Mouse (Mus musculus): ENCODE measurements around the gene Rapgef6. TPM values are rescaled to one million over a fixed set of nuclear protein-coding genes. Genes with fewer than 3 reads are reported as not detected.

Rapgef6 gene
- polyA plus RNA-seq, 1 experiment from 2014 or later = 29.6 TPM

- DNase-seq (ENCODE audit: low spot score) = no peak
- Histone ChIP-seq H3K4me1 (replicated peaks) (no peaks in the 10 kb centered on the region), H3K4me3 (no peak overlapping the region), H3K36me3 (no peaks in the 10 kb centered on the region), H3K27me3 (ENCODE audit: insufficient read depth, poor library complexity, severe bottlenecking) (no peaks in the 10 kb centered on the region), H3K27ac (no peak overlapping the region), H3K9me3 (no peaks in the 10 kb centered on the region)
- WGBS = 94% methylated on average over 1 of the region's 1 CpGs
Observed at GRCm38 (mm10) chr11:54530916-54531315, 8.3 kb downstream of the Rapgef6 start.

DNA sequence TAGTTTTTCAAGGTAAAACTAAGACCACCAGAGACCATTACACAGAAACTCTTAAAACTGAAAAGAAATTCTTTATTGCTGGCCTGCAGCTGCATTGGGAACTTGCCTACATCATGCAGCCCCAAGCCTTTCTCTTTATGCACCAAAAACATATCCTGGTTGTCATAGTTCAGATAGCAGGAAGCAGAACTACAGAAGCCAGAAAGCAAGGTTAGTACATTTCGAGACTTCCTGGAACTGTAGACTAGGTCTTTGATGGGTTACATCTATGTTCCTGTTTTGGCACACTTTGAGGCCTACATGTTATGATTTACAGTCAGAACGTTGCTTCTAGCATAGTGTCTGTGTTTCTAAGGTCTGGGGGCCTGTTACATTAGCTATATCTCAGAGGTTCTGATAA is 11.2 kb downstream of the Rapgef6 start:
- H3K36me3 ChIP-seq = no peaks in the 10 kb centered on the region
- no peaks in the 10 kb centered on the region for H3K27me3 ChIP-seq (ENCODE audit: insufficient read depth, poor library complexity, severe bottlenecking)
- no peak for DNase-seq (ENCODE audit: low spot score)
- WGBS = 83% methylated on average over 2 of the region's 2 CpGs
- no peak overlapping the region for H3K27ac ChIP-seq
- H3K4me1 ChIP-seq (replicated peaks) = peaks cover 7% of the 10 kb centered on the region
- H3K9me3 ChIP-seq = no peaks in the 10 kb centered on the region
- H3K4me3 ChIP-seq = no peak overlapping the region

DNA sequence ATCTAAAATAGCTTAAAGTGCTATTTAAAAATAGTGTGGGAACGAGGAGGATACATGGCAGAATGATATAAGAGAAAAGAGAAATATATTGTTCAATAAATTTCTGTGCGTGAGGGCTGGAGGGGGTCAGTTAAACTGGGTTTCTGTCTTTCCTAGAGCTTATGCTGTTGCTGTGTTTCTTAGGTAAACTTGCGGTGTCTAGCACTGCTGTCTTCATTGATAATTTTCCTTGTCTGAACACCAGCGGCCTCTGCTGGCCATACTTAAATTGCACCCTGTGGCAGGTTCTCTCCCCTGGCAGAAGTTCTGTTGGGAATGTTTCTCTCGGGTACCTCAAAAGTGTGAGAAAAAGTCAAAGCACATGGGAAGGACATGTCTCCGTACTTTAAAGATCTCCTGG is 12.2 kb downstream of the Rapgef6 start:
- Histone ChIP-seq H3K27me3 (ENCODE audit: insufficient read depth, poor library complexity, severe bottlenecking) (no peaks in the 10 kb centered on the region), H3K27ac (no peak overlapping the region), H3K9me3 (no peaks in the 10 kb centered on the region), H3K4me1 (replicated peaks) (peaks cover 10% of the 10 kb centered on the region), H3K36me3 (no peaks in the 10 kb centered on the region), H3K4me3 (no peak overlapping the region)
- peak; percentile 64 for DNase-seq (ENCODE audit: low spot score)
- WGBS = 59% methylated on average over 6 of the region's 6 CpGs

- WGBS = 64% methylated on average over 2 of the region's 2 CpGs
- Histone ChIP-seq H3K27me3 (ENCODE audit: insufficient read depth, poor library complexity, severe bottlenecking) (no peaks in the 10 kb centered on the region), H3K4me3 (no peak overlapping the region), H3K4me1 (replicated peaks) (peaks cover 10% of the 10 kb centered on the region), H3K27ac (no peak overlapping the region), H3K9me3 (no peaks in the 10 kb centered on the region), H3K36me3 (no peaks in the 10 kb centered on the region)
- no peak for DNase-seq (ENCODE audit: low spot score)
Observed at GRCm38 (mm10) chr11:54539031-54539430, 16.4 kb downstream of the Rapgef6 start.

DNA sequence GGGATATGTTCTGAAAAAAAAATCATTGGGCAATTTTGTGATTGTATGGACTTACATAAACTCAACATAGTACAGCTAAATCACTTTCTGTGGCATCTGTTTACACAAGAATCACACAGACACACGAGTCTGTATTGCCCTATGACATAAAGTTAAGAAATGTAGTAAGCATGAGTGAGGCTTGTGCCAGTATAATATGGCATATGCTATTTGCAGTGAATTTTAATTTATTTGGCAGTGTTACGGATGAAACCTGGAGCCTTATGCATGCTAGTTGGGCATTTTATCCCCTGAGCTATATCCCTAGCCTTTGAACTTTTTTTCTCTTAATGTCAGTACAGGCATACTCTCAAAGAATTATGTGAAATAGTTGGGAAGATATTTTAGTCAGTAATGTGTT is 16.8 kb downstream of the Rapgef6 start:
- Histone ChIP-seq H3K36me3 (no peaks in the 10 kb centered on the region), H3K27me3 (ENCODE audit: insufficient read depth, poor library complexity, severe bottlenecking) (no peaks in the 10 kb centered on the region), H3K9me3 (no peaks in the 10 kb centered on the region), H3K4me1 (replicated peaks) (peaks cover 10% of the 10 kb centered on the region), H3K27ac (no peak overlapping the region), H3K4me3 (no peak overlapping the region)
- WGBS = 88% methylated on average over 2 of the region's 2 CpGs
- no peak for DNase-seq (ENCODE audit: low spot score)

GRCm38 (mm10) chr11:54540328-54540727 is 17.7 kb downstream of the Rapgef6 start:
- H3K27me3 ChIP-seq (ENCODE audit: insufficient read depth, poor library complexity, severe bottlenecking) = no peaks in the 10 kb centered on the region
- no peak overlapping the region for H3K27ac ChIP-seq
- no peak for DNase-seq (ENCODE audit: low spot score)
- H3K36me3 ChIP-seq = no peaks in the 10 kb centered on the region
- H3K9me3 ChIP-seq = no peaks in the 10 kb centered on the region
- peaks cover 10% of the 10 kb centered on the region for H3K4me1 ChIP-seq (replicated peaks)
- H3K4me3 ChIP-seq = no peak overlapping the region

DNA sequence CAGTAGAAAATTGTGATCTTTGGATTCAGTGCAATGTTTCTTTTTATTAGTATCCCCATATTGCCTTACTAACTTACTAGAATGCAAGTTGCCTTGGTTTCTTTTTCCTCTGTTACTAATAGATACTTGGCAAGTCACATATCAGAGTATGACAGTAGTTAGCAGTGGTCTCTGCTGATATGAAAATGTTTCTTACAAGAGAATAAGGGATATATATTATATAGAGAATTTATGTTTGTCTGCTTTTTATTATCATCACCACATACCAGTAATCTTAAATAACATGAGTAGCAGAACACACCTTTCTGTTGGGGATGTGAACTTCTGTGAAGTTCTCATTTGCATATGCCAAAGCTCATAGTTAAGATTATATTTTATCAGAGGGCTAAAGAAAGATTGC is 19.8 kb downstream of the Rapgef6 start:
- Histone ChIP-seq H3K27ac (no peak overlapping the region), H3K36me3 (0 out of 2 replicates have a peak, but pooled peaks cover under 1% of the 10 kb centered on the region), H3K27me3 (ENCODE audit: insufficient read depth, poor library complexity, severe bottlenecking) (no peaks in the 10 kb centered on the region), H3K9me3 (no peaks in the 10 kb centered on the region), H3K4me1 (replicated peaks) (peaks cover 10% of the 10 kb centered on the region), H3K4me3 (no peak overlapping the region)
- no peak for DNase-seq (ENCODE audit: low spot score)

DNA sequence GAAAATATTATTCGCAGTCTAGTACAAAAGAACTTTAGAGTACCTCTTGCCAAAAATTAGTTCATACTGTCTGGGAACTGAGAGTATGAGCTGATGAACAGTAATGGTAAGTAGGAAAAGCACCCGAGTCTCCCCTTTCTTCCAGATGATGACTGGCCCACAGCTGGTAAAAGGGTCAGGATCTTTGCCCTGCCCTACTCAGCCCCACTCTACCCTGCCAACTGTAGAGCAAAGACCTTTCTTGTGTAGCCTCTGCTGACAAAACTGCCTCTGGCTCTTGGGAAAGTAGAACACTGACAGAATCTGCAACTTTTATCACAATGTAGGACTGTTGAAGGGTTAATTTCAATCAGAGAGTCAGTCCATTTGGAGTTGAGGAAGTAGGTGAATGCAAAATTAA is 32.3 kb downstream of the Rapgef6 start:
- WGBS = 88% methylated on average over 2 of the region's 2 CpGs

DNA sequence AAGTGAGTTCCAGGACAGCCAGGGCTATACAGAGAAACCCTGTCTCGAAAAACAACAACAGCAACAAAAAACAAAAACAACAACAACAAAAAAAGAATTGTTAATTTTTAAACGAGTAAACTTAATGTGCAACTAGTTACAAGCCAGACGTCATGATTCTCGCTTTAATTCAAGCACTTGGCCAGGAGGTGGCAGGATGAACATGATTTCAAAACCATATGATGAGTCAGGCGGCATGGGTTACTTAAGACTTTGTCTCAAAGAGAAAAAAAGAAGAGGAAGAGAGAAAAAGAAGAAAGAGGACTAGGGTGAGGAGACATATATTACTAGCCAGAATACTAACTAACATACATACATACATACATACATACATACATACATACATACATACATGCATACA is 40.1 kb downstream of the Rapgef6 start:
- Histone ChIP-seq H3K27ac (no peak overlapping the region), H3K36me3 (0 out of 2 replicates have a peak, but pooled peaks cover 2% of the 10 kb centered on the region), H3K4me1 (replicated peaks) (no peaks in the 10 kb centered on the region), H3K9me3 (no peaks in the 10 kb centered on the region), H3K4me3 (no peak overlapping the region), H3K27me3 (ENCODE audit: insufficient read depth, poor library complexity, severe bottlenecking) (no peaks in the 10 kb centered on the region)
- 91% methylated on average over 5 of the region's 5 CpGs for WGBS
- no peak for DNase-seq (ENCODE audit: low spot score)

More for the DNA sequence above, 32.3 kb downstream of the Rapgef6 start:
- Histone ChIP-seq H3K36me3 (no peaks in the 10 kb centered on the region), H3K27me3 (ENCODE audit: insufficient read depth, poor library complexity, severe bottlenecking) (no peaks in the 10 kb centered on the region), H3K4me1 (replicated peaks) (no peaks in the 10 kb centered on the region; the same call in 1 of the 2 replicates), H3K4me3 (no peak overlapping the region), H3K9me3 (no peaks in the 10 kb centered on the region), H3K27ac (no peak overlapping the region)
- no peak for DNase-seq (ENCODE audit: low spot score)

- WGBS = 83% methylated on average over 1 of the region's 1 CpGs
- DNase-seq (ENCODE audit: low spot score) = no peak
Observed at GRCm38 (mm10) chr11:54567959-54568358, 45.3 kb downstream of the Rapgef6 start.

DNA sequence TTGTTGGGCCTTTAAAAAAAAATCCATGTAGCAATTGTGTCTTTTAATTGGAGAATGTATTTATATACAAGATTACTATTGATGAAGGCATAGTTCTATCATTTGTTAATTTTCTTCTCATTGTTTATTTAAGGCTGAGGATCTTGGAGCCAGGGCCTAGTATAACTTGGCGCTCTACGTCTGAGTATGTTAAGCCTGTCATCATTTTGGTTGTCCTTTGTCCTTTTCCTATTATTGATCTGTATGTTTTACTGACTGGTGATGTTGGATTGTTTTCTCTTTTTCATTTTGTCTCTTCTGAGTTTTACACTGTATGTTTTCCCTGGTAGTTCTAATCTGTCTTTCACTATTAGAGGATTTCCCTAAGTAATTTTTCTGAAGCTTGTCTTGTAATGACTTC is 52.1 kb downstream of the Rapgef6 start:
- H3K9me3 ChIP-seq = no peaks in the 10 kb centered on the region
- H3K36me3 ChIP-seq = peaks cover 11% of the 10 kb centered on the region; the same call in 1 of the 2 replicates
- no peaks in the 10 kb centered on the region for H3K27me3 ChIP-seq (ENCODE audit: insufficient read depth, poor library complexity, severe bottlenecking)
- H3K27ac ChIP-seq = no peak overlapping the region
- H3K4me3 ChIP-seq = no peak overlapping the region
- WGBS = 94% methylated on average over 2 of the region's 2 CpGs
- no peak for DNase-seq (ENCODE audit: low spot score)
- H3K4me1 ChIP-seq (replicated peaks) = no peaks in the 10 kb centered on the region

More at GRCm38 (mm10) chr11:54567959-54568358, 45.3 kb downstream of the Rapgef6 start:
- Histone ChIP-seq H3K36me3 (0 out of 2 replicates have a peak, but pooled peaks cover 6% of the 10 kb centered on the region), H3K9me3 (no peaks in the 10 kb centered on the region), H3K4me3 (no peak overlapping the region), H3K4me1 (replicated peaks) (no peaks in the 10 kb centered on the region), H3K27ac (no peak overlapping the region), H3K27me3 (ENCODE audit: insufficient read depth, poor library complexity, severe bottlenecking) (no peaks in the 10 kb centered on the region)

- DNase-seq (ENCODE audit: low spot score) = no peak
- Histone ChIP-seq H3K4me1 (replicated peaks) (no peaks in the 10 kb centered on the region), H3K36me3 (peaks cover 5% of the 10 kb centered on the region), H3K9me3 (no peaks in the 10 kb centered on the region), H3K27me3 (ENCODE audit: insufficient read depth, poor library complexity, severe bottlenecking) (no peaks in the 10 kb centered on the region), H3K4me3 (no peak overlapping the region), H3K27ac (0 out of 2 replicates have a peak overlapping the region, but pooled peaks have one; percentile 23)
- 79% methylated on average over 3 of the region's 3 CpGs for WGBS
Observed at GRCm38 (mm10) chr11:54592585-54592984, 69.9 kb downstream of the Rapgef6 start.

DNA sequence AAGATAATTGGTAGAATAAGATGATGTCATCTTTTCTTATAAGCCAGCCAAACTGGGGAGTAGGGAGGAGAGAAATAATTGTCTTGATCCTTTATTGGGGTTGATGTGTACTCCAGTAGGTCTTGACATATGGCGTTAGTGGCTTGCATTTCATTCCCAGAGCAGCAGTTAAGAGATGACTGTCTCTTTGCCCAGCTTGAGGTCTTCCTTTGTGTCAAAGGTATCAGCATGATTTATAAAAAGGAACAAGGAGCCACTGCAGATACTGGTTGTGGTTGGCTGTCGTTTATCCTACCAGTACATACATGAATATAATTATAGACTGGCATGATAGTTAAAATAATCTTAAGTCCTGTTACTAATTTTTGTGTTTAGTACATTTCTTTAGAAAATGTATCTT is 71.4 kb downstream of the Rapgef6 start:
- Histone ChIP-seq H3K27ac (no peak overlapping the region), H3K9me3 (no peaks in the 10 kb centered on the region), H3K27me3 (ENCODE audit: insufficient read depth, poor library complexity, severe bottlenecking) (no peaks in the 10 kb centered on the region), H3K36me3 (peaks cover 4% of the 10 kb centered on the region), H3K4me3 (no peak overlapping the region), H3K4me1 (replicated peaks) (no peaks in the 10 kb centered on the region)
- no peak for DNase-seq (ENCODE audit: low spot score)
- WGBS = 68% methylated on average over 2 of the region's 2 CpGs

- Histone ChIP-seq H3K9me3 (no peaks in the 10 kb centered on the region), H3K4me3 (no peak overlapping the region), H3K27me3 (ENCODE audit: insufficient read depth, poor library complexity, severe bottlenecking) (no peaks in the 10 kb centered on the region), H3K36me3 (no peaks in the 10 kb centered on the region), H3K27ac (no peak overlapping the region), H3K4me1 (replicated peaks) (no peaks in the 10 kb centered on the region)
- WGBS = 88% methylated on average over 4 of the region's 4 CpGs
- DNase-seq (ENCODE audit: low spot score) = no peak
Observed at GRCm38 (mm10) chr11:54595053-54595452, 72.4 kb downstream of the Rapgef6 start.

Data from hindbrain, embryonic 10.5 days (tissue).